Mouse (Mus musculus) neural tube, embryonic 15.5 days (tissue): Measurements from ENCODE around the gene Rnf38. TPM values are rescaled to one million over a fixed set of nuclear protein-coding genes. Genes with fewer than 3 reads are reported as not detected.
A peak's percentile ranks its signal among the peaks of the same experiment; 100 is the strongest.

Experiments
- ATAC-seq: fragments of 200-750 bp; cut with Nextera tagmentation; 2 replicates; pipeline ENCODE4 v1.8.0; 2017; ENCODE audit warnings: mild to moderate bottlenecking, moderate TSS enrichment, moderate library complexity; ENCODE audit not compliant: low FRiP score
- H3K27ac ChIP-seq: fragments of 300-500 bp; sonication (generic); replicated peaks from 2 replicates; pipeline ENCODE4 v1.5.1; 2015; ENCODE audit warnings: mild to moderate bottlenecking, inconsistent platforms
- H3K27me3 ChIP-seq: fragments of 300-500 bp; sonication (generic); replicated peaks from 2 replicates; pipeline ENCODE4 v1.6.1; 2015; ENCODE audit warnings: inconsistent platforms
- H3K36me3 ChIP-seq: fragments of 300-500 bp; sonication (generic); 2 replicates; pipeline ENCODE4 v1.6.1; 2015; ENCODE audit warnings: inconsistent platforms
- H3K4me1 ChIP-seq: fragments of 300-500 bp; sonication (generic); 2 replicates; pipeline ENCODE4 v1.6.1; 2015; ENCODE audit warnings: inconsistent platforms
- H3K4me2 ChIP-seq: fragments of 300-500 bp; sonication (generic); 2 replicates; pipeline ENCODE4 v1.6.1; 2015; ENCODE audit warnings: inconsistent platforms, mild to moderate bottlenecking, moderate library complexity
- H3K4me3 ChIP-seq: fragments of 300-500 bp; sonication (generic); replicated peaks from 2 replicates; pipeline ENCODE4 v1.5.1; 2015; ENCODE audit warnings: mild to moderate bottlenecking, inconsistent platforms
- H3K9ac ChIP-seq: fragments of 300-500 bp; sonication (generic); replicated peaks from 2 replicates; pipeline ENCODE4 v1.6.1; 2015; ENCODE audit warnings: mild to moderate bottlenecking, inconsistent platforms
- H3K9me3 ChIP-seq: fragments of 300-500 bp; sonication (generic); replicated peaks from 2 replicates; pipeline ENCODE4 v1.6.1; 2016; ENCODE audit warnings: inconsistent platforms
- WGBS: fragments of 180-500 bp; shearing (Covaris S2); methylation state at CpG from one replicate; pipeline ENCODE4 v1.1.7; 2015; ENCODE audit warnings: mixed read lengths; 5-methylcytosine and 5-hydroxymethylcytosine counted together
- microRNA-seq: library from miRNA; unstranded; fragments of <30 nt; microRNA quantifications from one replicate; pipeline ENCODE4, GENCODE M21; 2017
- polyA plus RNA-seq: library from polyadenylated mRNA; unstranded; fragments of >200 nt; fragmentation: Nextera tagmentation; extraction: Ambion mirVana; gene quantifications from 2 replicates; pipeline ENCODE4 v1.2.1, GENCODE M21; 2015

Rnf38 gene
- polyA plus RNA-seq, 1 experiment from 2014 or later: 23.4 TPM

DNA sequence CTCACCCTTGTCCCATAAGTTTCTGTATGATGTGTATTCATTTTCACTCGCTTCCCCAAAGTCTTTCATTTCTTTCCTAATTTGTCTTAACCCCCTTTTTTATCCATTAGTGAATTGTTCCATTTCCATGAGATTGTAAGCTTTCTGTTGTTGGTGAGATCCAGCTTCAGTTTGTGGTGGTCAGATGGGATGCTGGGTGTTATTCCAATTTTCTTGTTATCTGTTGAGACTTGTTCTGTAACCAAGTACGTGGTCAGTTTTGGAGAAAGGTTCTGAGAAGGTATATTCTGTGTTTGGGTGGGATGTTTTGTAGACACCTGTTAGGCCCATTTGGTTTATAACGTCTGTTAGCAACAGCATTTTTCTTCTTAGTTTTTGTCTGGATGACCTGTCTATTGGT lies 148.0 kb downstream of the Rnf38 start:
- Histone ChIP-seq H3K4me2 (no peak overlapping the region), H3K27ac (no peak overlapping the region), H3K4me3 (no peak overlapping the region), H3K9me3 (no peaks in the 10 kb centered on the region), H3K36me3 (no peaks in the 10 kb centered on the region), H3K9ac (no peak overlapping the region), H3K4me1 (peaks cover 3% of the 10 kb centered on the region), H3K27me3 (no peaks in the 10 kb centered on the region)
- 96% methylated on average over 3 of the region's 3 CpGs for WGBS
- no peak for ATAC-seq

DNA sequence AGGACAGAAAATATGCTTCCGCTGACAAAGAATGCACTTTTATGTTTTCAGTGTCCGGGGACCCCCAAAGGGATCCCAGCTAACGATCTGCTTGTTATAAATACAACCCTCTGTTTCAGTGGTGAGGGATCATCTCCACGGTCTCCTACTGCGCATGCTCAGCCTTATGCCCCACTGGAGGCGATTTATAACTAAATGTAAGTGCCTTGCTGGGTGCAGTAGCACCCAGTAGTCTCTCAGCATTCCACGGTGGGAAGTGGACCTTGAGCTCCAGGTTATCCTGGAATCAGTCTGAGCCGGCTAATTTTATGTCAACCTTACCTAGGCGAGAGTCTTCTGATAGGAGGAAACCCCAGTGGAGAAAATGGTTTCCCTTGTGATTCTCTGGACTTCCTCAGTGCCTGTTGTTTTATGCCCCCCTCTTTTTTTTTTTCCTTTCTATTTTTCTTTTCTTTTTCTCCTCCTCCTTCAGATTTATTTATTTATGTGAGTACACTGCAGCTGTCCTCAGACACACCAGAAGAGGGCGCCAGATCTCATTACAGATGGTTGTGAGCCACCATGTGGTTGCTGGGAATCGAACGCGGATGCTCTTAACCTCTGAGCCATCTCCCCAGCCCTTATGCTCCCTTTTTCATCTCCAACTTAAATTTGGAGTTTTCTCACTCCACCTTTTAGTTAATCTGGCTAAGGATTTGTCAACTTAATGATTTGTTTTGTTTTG lies 148.8 kb downstream of the Rnf38 start:
- no peak overlapping the region for H3K27ac ChIP-seq
- ATAC-seq: no peak
- no peak overlapping the region for H3K4me3 ChIP-seq
- H3K36me3 ChIP-seq: no peaks in the 10 kb centered on the region
- H3K27me3 ChIP-seq: no peaks in the 10 kb centered on the region
- H3K4me1 ChIP-seq: peaks cover 3% of the 10 kb centered on the region
- no peaks in the 10 kb centered on the region for H3K9me3 ChIP-seq
- 76% methylated on average over 13 of the region's 13 CpGs for WGBS
- H3K4me2 ChIP-seq: 0 out of 2 replicates have a peak overlapping the region, but pooled peaks have one; percentile 13
- no peak overlapping the region for H3K9ac ChIP-seq

DNA sequence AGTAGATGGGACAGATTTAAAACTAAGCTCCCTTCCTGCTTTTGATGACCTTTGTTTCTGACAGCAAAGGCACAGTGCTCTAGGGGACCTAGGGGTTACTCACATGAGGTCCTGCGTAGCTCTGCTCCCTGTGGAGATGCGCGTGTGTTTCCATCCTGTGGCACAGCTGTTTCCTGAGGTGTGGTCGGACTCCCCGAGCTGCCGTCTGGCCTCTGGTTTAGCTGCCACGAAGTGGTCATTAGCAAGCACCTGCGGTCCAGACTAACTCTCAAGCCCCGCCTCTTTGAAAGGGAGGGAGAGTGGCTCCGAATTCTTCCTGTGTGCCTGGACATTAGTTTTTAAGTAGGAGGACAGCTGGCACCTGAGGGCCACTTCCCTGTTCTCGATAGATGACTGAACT lies 149.6 kb downstream of the Rnf38 start, which contains the start of gene Gne:
TSS of gene Gne (minus strand) at position 233 of the 400 bp plus-strand sequence.
- no peaks in the 10 kb centered on the region for H3K9me3 ChIP-seq
- 17% methylated on average over 11 of the region's 11 CpGs for WGBS
- no peak for ATAC-seq
- no peak within 1 kb of the TSS for H3K4me3 ChIP-seq
- no peaks in the 10 kb centered on the region for H3K36me3 ChIP-seq
- peaks cover 3% of the 10 kb centered on the region for H3K4me1 ChIP-seq
- no peak within 1 kb of the TSS for H3K9ac ChIP-seq
- no peaks in the 10 kb centered on the region for H3K27me3 ChIP-seq
- H3K27ac ChIP-seq: no peak within 1 kb of the TSS
- H3K4me2 ChIP-seq: peak within 1 kb of the TSS; percentile 13; the same call in 1 of the 2 replicates

DNA sequence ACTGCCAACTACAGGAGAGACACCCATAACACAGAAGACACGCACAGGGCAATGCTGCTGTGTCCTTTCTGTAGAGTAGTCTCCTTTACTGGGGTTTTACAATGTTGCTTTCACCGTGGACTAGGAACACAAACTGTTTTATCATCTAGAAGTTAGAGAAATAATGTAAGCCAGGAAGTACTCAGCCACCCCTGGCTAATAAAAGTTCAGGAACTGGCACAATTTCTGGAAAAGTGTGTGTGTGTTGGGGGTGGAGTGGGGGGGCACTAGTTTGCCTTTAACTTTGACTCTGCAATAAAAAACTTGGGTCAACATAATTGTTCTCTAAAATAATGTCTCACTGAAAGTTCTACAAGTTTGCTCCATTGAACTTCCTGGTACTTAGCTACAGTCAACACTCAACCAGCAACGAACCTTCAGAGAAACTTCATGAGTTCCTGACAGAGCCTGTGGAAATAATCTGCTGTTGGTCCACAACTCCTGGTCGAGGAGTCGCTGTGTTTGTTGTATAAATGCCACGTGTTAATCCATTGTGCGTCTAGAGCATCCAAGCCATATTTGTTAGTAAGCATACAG lies 155.1 kb downstream of the Rnf38 start:
- Histone ChIP-seq H3K27ac (no peak overlapping the region), H3K4me3 (no peak overlapping the region), H3K4me1 (peaks cover 2% of the 10 kb centered on the region; the same call in 1 of the 2 replicates), H3K4me2 (no peak overlapping the region), H3K9me3 (no peaks in the 10 kb centered on the region), H3K36me3 (no peaks in the 10 kb centered on the region), H3K9ac (no peak overlapping the region), H3K27me3 (no peaks in the 10 kb centered on the region)
- no peak for ATAC-seq
- 86% methylated on average over 7 of the region's 7 CpGs for WGBS

Small RNA genes lying within 50 kb of the gene (microRNA-seq; reads per million reads assigned to microRNA genes)
- gene Mir5106: not detected

Other genes starting within 250 kb of the Rnf38 start
- 342 and 381 TPM in 2 replicates for gene Clta, start 229.3 kb downstream of the Rnf38 start, polyA plus RNA-seq
- 27.2 and 30.9 TPM in 2 replicates for gene Gne, start 149.6 kb downstream of the Rnf38 start, polyA plus RNA-seq
- 4.0 and 11.6 TPM in 2 replicates for gene Melk, start 67.1 kb upstream of the Rnf38 start, polyA plus RNA-seq